Mouse (Mus musculus) thymus, postnatal 14 days (tissue): ENCODE data around the gene Fhod1.
A peak's percentile ranks its signal among the peaks of the same experiment; 100 is the strongest.

Experiments used
- DNase-seq: peaks from one replicate; pipeline ENCODE4 v3.0.0; 2021

Fhod1 gene

GRCm38 (mm10) chr8:105348450-105349095, 820 bp upstream of the Fhod1 start, which contains the start of gene Slc9a5:
Gene Slc9a5, plus strand, starts transcription at chr8:105348843.
- DNase-seq = peak; percentile 77

GRCm38 (mm10) chr8:105346611-105347427, 934 bp downstream of the Fhod1 start:
- DNase-seq = peak; percentile 46

DNA sequence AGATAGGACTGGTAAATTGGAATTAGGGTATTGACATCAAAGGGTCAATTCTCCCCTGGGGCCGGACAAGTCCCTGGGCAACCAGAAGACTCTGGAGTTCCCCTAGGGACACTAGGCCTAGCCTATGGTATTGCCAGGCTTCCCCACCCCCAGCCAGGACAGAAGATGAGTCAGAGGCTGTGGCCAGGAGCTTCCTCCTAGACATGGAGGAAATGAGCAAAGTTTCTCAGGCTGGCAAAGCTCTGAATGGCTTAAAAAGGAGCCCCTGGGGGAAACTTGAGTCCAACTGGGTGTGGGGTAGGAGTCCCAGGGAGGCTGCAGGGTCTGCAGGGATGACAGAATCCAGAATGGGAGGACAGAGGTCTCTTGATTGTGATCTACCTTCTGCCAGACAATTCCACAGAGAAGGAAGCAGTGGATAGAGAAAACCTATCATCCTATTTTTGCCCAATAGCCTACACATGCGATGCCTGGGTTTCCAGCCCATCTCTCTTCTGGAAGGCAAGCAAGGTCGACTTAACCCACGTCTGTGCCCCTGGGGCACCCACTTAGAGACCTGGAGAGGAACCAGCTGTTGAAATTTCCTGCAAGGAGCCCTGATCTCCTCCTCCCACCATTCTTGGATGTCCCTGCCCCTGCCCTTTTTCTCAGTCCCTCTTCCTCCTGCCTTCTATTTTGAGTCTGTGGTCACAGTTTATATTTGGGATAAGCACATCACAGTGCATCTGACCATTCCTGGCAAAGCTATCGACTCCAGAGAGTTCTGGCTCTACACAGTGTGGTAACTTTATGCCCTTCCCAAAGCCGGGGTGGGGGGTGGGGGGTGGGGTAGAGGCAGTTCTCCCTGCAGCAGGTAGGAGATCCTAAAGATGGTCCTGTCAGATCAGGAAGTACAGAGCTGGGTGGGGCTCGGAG, 2.4 kb downstream of the Fhod1 start:
- no peak for DNase-seq

DNA sequence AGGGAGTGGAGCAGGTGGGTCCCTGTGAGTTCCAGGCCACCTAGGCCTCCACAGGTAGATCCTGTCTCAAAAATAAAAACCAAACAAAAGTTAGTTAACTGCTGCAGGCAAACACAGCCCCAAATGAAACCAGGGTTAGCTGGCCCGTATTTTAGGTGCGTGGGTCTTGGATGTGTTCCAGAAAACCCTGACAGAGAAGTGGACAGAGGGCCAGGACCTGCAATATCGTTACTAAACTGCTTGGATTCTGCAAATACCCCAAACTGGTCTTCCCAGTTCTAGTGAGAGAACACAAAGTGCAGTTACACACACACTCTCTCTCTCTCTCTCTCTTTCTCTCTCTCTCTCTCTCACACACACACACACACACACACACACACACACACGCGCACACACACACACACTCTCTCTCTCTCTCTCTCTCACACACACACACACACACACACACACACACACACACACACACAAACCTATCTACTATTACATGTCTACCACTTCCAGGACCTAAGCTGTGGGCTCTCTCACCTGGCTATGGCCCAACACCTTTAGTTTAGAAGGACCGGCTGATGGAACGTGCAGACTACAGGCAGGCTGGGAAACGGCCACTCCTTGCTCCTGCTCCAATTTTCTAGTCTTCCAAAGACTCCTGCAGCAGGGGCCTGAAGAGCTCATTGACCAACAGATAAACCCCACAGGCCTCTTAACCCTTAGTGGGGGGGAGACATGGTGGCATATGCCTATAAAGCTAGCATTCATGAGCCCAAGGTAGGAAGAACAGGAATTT, 3.8 kb downstream of the Fhod1 start:
- no peak for DNase-seq

DNA sequence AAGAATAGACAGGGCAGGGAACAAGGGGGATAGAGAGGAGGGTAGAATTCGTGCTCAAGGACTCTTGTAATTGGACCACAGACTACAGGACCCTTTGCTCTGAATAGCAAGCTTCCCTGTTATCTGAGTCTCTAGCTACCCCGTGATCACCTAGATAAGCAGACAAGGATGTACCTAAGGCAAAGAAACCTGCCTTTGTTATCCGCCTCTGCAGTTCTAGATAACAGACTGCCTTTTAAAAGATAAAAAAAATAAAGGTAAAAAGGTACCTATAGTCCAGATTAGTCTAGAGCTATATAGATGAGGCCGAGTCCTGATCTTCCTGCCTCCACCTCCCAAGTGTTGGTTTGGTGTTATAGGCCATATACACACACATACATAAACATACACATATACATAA, 5.0 kb downstream of the Fhod1 start:
- no peak for DNase-seq

- no peak for DNase-seq
Measured at GRCm38 (mm10) chr8:105341399-105341798, 6.4 kb downstream of the Fhod1 start.

- DNase-seq = no peak
Measured at GRCm38 (mm10) chr8:105339886-105340635, 7.7 kb downstream of the Fhod1 start.

- DNase-seq = no peak
Measured at GRCm38 (mm10) chr8:105338992-105339391, 8.8 kb downstream of the Fhod1 start.

- DNase-seq = no peak
Measured at GRCm38 (mm10) chr8:105336373-105337130, 11.2 kb downstream of the Fhod1 start.

DNA sequence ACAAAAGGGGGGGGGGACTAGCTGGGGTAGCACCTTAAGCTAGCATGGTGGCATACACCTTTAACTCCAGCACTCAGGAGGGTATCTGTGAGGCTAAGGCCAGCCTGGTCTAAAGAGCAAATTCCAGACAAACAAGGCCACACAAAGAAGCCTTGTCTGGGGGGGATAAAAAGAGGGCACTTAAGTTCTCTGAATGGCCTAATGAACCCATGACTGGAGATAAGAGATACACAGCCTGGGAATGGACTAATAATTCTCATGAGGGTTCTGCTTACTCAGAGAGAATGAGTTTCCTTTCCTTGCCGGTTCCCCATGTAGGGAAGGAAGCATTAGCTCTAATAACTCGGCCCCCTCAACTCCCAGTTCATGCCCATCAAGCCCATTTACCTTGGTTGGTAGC, 15.2 kb downstream of the Fhod1 start:
- DNase-seq = no peak

DNA sequence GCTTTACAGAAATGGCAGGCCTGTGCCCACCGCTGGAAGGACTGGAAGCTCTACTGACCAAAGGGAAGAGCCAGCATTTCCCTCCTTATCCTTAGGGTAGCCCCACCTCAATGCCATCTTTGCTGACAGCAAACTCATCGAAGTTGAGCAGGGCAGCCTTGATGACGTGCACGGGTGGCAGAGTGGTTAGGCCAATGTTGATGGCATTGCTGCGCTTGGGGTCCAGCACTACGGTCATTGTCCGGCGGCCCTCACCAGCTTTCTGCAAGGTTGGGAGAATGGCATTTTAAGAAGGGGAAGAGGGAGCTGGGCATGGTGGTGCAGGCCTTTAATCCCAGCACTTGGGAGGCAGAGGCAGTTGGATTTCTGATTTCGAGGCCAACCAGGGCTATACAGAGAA, 15.8 kb downstream of the Fhod1 start:
- no peak for DNase-seq

GRCm38 (mm10) chr8:105331469-105331868, 16.3 kb downstream of the Fhod1 start:
- no peak for DNase-seq

DNA sequence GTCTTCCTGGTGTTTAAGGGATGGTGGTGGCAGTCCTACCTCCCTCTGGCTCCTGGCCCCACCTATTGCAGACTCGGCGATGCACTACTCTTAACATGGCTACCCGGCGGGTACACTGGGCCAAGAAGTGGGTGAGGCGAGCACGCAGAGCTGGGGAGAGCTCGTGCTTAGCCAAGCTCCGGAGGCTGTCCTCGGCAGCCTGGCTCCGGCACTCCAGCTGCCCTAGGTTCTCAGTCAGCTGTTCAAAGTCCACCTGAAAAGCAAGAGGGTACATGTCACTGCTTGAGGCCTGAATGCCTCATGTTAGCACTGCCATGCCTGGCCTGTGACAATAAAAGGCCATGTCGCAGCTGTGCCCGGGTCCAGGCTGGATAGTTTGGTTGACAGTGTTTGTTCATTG, 17.4 kb downstream of the Fhod1 start:
- no peak for DNase-seq

- no peak for DNase-seq
Measured at GRCm38 (mm10) chr8:105326968-105327367, 20.8 kb downstream of the Fhod1 start.

GRCm38 (mm10) chr8:105326141-105326672, 21.5 kb downstream of the Fhod1 start, which contains the start of the genes Lrrc29 and Tmem208:
Gene Lrrc29, minus strand, starts transcription at chr8:105326278.
Gene Tmem208, plus strand, starts transcription at chr8:105326354.
- DNase-seq = peak; percentile 99

DNA sequence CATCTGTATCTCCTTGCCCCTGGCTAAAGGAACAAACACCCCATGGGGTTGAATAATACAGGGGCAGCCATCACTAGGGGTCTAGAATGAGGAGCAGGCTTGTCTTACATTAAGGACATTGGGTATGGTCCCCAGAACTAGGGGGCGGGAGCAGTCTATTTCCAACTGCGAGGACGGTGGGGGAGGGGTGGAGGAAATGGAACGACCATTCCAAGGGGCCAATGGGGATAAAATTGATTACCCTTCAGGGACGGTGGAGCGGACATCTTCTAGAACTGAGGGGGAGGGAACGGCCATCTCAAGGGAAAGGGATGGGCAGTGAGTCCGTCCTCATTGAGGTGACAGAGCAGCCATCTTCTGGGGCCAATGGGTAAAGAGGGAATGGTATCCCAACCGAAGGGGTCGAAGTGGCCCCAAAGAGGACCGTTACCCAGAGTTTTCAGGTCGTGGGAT, 22.1 kb downstream of the Fhod1 start:
- DNase-seq = peak; percentile 47

GRCm38 (mm10) chr8:105323183-105323582, 24.6 kb downstream of the Fhod1 start:
- DNase-seq = no peak

- no peak for DNase-seq
Measured at GRCm38 (mm10) chr8:105318662-105319190, 29.0 kb downstream of the Fhod1 start.

DNA sequence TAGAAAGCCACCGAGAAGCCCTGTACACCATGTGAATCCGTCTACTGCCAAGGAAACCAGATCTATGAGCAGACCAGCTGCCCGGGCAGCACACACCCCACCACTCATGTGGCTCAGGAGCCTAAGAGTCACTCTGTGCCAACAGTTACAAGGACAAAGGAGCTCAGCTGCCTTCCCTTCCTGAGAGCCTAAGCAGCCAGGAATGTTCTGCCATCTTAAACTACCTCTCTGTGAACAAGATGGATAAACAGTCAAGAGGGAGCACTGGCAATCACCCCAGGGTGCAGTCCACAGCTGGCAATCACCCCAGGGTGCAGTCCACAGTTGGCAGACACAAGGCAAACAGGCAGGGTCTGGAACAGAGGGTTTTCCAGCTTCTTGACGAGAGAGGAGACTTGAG, 29.8 kb downstream of the Fhod1 start:
- no peak for DNase-seq
